Mouse (Mus musculus) 416B (cell line): Measurements from ENCODE around the gene Olfr1009.
A peak's percentile ranks its signal among the peaks of the same experiment; 100 is the strongest.
"Not testable (repeated sequence)": the region's sequence is repeated elsewhere in the genome, so short reads cannot be mapped to it uniquely, and the experiment has no call there.

Source experiments
- DNase-seq: peaks from one replicate; pipeline ENCODE4 v3.0.0; 2011; ENCODE audit warnings: low read depth

Olfr1009 gene

GRCm38 (mm10) chr2:85715119-85715518, at the start of gene Olfr1009:
Gene Olfr1009, plus strand, starts transcription at chr2:85715419.
- DNase-seq: no peak

- no peak for DNase-seq
Measured at GRCm38 (mm10) chr2:85678667-85679066, 36.6 kb upstream of the Olfr1009 start, which contains the start of gene Olfr1006. Gene Olfr1006, minus strand, starts transcription at chr2:85678767.

GRCm38 (mm10) chr2:85689131-85689530, 26.1 kb upstream of the Olfr1009 start, which contains the start of gene Olfr1008:
Gene Olfr1008, plus strand, starts transcription at chr2:85689431.
- DNase-seq: no peak

DNA sequence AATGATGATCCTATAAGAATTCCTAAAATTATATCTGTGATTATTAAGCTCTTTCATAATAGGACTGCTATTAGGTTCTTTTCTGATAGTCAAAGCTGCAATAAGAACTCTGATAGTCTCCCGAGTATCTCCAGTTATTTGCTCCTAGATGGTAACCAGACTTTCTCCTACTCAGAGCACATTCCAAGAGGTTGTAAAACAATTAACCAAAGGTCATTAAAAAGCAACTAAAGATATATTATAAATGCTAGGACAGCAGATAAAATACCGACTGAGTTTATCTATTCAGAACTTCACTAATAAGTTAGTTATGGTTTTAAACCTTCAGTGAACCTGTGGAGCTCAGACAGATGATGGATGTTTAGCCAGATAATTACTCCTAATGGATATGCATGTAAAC, 4.5 kb upstream of the Olfr1009 start:
- not testable (repeated sequence) for DNase-seq

DNA sequence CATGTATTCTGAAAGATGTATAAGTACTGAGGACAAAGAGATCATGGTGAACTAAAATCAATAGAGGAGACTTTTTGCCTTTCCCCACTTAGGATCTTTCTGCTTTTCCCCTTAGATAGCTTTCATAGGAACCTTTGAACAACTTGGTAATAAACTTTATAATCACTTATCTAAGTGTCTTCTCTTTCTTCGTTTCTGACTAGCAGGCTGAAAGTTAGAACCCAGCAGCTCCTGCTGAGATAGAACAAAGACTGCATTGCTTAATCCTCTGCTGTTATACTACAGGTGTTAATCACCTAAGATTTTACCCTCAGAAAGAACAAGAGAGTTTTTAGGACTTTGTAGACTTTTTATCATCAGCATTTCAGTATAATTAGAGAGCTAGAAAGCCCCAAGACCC, 4.1 kb upstream of the Olfr1009 start:
- DNase-seq: no peak

- peak; percentile 53 for DNase-seq
Measured at GRCm38 (mm10) chr2:85725793-85726192, 10.6 kb downstream of the Olfr1009 start.

DNA sequence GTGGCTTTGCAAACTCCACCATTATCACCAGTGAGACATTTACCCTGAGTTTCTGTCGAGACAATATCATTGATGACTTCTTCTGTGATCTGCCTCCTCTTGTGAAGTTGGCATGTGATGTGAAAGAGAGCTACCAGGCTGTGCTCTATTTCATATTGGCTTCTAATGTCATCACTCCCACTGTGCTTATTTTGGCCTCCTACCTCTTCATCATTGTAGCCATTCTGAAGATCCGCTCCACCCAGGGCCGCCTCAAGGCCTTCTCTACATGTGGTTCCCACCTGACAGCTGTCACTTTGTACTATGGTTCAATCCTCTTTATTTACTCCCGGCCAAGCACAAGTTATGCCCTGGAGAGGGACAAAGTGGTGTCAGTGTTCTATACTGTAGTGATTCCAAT, 38.6 kb downstream of the Olfr1009 start:
- no peak for DNase-seq

DNA sequence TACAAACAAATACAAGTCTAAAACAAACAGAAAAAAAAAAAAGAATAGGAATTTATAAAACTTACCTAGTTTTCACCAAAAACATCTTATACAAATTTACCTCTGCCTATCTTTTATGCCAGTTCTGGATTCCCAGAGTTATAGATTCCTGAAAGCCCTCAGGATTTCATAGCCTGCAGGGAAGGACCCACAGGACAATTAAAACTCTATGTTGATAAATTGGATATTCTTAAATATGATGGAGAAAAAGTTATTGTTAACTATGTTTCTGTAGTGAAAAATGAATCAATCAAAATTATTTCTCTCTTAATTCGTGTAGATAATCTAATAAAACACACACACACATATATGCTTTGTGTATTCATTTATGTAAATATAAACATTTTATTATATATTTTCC, 47.4 kb downstream of the Olfr1009 start, which contains the start of gene Olfr1012:
Gene Olfr1012 (minus strand): TSS at position 101 of the 400 bp plus-strand sequence.
- no peak for DNase-seq

GRCm38 (mm10) chr2:85766798-85767197, 51.6 kb downstream of the Olfr1009 start, which contains the start of gene Olfr1013:
Gene Olfr1013, plus strand, starts transcription at chr2:85767098.
- DNase-seq: no peak

DNA sequence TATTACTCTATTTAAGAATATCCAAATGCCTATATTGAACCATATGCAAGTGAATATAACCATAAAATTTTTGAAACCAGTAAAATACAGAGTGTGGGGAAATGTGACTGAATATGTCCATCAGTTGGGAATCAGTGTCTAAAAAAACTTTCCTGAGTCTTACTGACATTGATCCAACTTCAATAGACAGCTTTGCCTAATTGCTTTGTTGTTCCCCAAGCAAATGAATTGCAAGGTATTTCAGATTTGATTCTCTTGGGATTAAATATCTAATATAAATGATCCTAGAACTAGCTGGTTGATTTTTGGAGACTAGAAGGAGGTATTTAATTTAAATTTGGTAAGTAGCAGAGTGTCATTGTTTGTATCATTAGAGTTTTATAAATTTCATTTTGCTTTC, 57.2 kb downstream of the Olfr1009 start, which contains the start of gene Olfr1014:
Gene Olfr1014 (plus strand): TSS at position 301 of the 400 bp plus-strand sequence.
- DNase-seq: no peak
